Mouse (Mus musculus) forebrain, embryonic 15.5 days (tissue): ENCODE results near the gene Platr17. TPM values are rescaled to one million over a fixed set of nuclear protein-coding genes. Genes with fewer than 3 reads are reported as not detected.
A peak's percentile ranks its signal among the peaks of the same experiment; 100 is the strongest.

Experiments
- ATAC-seq: fragments of 200-750 bp; cut with Nextera tagmentation; replicated peaks from 2 replicates; pipeline ENCODE4 v1.8.0; 2017; ENCODE audit warnings: mild to moderate bottlenecking, moderate TSS enrichment, moderate library complexity
- H3K27ac ChIP-seq: fragments of 300-500 bp; sonication (generic); replicated peaks from 2 replicates; pipeline ENCODE4 v1.5.1; 2015; ENCODE audit warnings: mild to moderate bottlenecking, inconsistent platforms
- H3K27me3 ChIP-seq: fragments of 300-500 bp; sonication (generic); 2 replicates; pipeline ENCODE4 v1.6.1; 2015; ENCODE audit warnings: inconsistent platforms
- H3K36me3 ChIP-seq: fragments of 300-500 bp; sonication (generic); 2 replicates; pipeline ENCODE4 v1.6.1; 2015; ENCODE audit warnings: mild to moderate bottlenecking, inconsistent platforms
- H3K4me1 ChIP-seq: fragments of 300-500 bp; sonication (generic); 2 replicates; pipeline ENCODE4 v1.6.1; 2015; ENCODE audit warnings: inconsistent platforms
- H3K4me2 ChIP-seq: fragments of 300-500 bp; sonication (generic); replicated peaks from 2 replicates; pipeline ENCODE4 v1.6.1; 2015; ENCODE audit warnings: mild to moderate bottlenecking, inconsistent platforms
- H3K4me3 ChIP-seq: fragments of 300-500 bp; sonication (generic); 2 replicates; pipeline ENCODE4 v1.5.1; 2015; ENCODE audit warnings: mild to moderate bottlenecking, inconsistent platforms
- H3K9ac ChIP-seq: fragments of 300-500 bp; sonication (generic); replicated peaks from 2 replicates; pipeline ENCODE4 v1.6.1; 2015; ENCODE audit warnings: mild to moderate bottlenecking, inconsistent platforms
- H3K9me3 ChIP-seq: fragments of 300-500 bp; sonication (generic); 2 replicates; pipeline ENCODE4 v1.6.1; 2016; ENCODE audit warnings: inconsistent platforms
- WGBS: fragments of 180-500 bp; shearing (Covaris S2); methylation state at CpG from one replicate; pipeline ENCODE4 v1.1.7; 2015; ENCODE audit warnings: mixed read lengths; 5-methylcytosine and 5-hydroxymethylcytosine counted together
- polyA plus RNA-seq: library from polyadenylated mRNA; unstranded; fragments of >200 nt; fragmentation: Nextera tagmentation; extraction: Ambion mirVana; gene quantifications from 2 replicates; pipeline ENCODE4 v1.2.1, GENCODE M21; 2015

Platr17 gene
- polyA plus RNA-seq, 1 experiment from 2014 or later = 0.80 TPM

- whole genome bisulfite sequencing = under 1% methylated on average over 43 of the region's 44 CpGs
- Histone ChIP-seq H3K4me3 (peak overlapping the region; percentile 80), H3K27ac (peak overlapping the region; percentile 95), H3K9ac (peak overlapping the region; percentile 89), H3K9me3 (no peaks in the 10 kb centered on the region), H3K27me3 (no peaks in the 10 kb centered on the region), H3K36me3 (peaks cover 23% of the 10 kb centered on the region), H3K4me2 (peak overlapping the region; percentile 94), H3K4me1 (peaks cover 30% of the 10 kb centered on the region)
- ATAC-seq = peak; percentile 12
Observed at GRCm38 (mm10) chr17:33908331-33909076, 3.6 kb downstream of the Platr17 start.

DNA sequence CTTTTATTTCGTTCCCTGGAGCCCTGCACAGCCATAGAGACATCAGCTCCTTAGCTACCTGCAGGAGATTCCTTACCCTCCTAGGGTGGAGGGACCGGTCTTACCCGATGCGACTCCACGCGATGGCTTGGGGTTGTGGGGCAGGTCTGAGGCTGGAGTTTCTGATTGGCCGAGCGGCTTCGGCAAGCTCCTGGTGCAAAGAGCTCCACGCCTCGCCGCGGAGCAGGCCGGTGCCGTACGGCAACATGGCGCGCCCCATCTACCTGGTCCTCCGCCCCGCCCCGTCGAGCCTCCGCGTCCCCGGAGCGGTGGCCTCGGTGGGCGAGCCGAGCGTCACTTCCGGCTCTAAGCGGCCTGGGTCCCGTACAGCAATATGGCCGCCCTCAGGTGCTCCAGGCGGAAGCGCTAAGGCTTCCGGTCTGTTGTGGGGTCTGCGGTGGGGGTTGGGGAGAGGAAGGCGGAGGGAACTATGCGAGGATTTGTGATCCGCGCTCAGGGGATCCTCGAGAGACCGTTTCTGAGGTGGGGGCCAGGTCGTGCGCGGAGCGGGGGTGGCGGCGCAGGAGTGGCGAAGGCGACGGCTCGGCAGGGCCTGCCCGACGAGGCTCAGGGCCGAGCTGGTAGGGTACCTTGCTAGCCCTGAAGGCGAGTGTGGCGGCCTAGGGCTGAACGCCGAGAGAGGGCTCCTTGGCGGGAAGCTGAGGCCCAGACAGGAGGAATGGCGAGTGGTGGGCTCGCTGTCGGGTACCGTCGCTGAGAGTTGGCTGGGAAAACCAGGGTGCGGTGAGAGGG is 4.3 kb downstream of the Platr17 start, which contains the start of gene Daxx:
Gene Daxx (plus strand): TSS at position 338 of the 792 bp plus-strand sequence.
- Histone ChIP-seq H3K36me3 (peaks cover 30% of the 10 kb centered on the region), H3K27me3 (no peaks in the 10 kb centered on the region), H3K4me2 (peak within 1 kb of the TSS; percentile 94), H3K4me1 (peaks cover 30% of the 10 kb centered on the region), H3K27ac (peak within 1 kb of the TSS; percentile 95), H3K9me3 (no peaks in the 10 kb centered on the region), H3K4me3 (peak within 1 kb of the TSS; percentile 80), H3K9ac (peak within 1 kb of the TSS; percentile 89)
- peak; percentile 97 for ATAC-seq
- WGBS = under 1% methylated on average over 68 of the region's 68 CpGs

DNA sequence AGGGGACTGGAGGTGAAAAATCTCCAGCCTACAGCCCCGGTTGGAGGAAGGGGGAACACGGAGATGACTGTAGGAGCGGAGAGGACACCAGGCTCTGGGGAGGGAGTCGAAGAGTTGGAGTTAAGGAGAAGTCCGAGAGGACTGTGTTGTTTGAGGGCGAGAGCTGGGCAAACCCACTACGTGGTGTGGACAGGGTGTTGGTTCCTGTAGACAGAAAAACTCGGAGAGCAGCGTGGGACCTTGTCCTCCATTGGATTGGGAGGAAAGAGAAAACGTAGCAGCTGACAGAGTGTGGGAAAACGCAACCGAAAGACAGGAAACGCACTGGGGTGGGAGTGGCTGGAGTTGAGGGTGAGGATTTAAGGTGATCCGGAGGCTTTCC is 4.9 kb downstream of the Platr17 start:
- Histone ChIP-seq H3K27me3 (no peaks in the 10 kb centered on the region), H3K4me3 (peak overlapping the region; percentile 80), H3K9ac (peak overlapping the region; percentile 87), H3K27ac (peak overlapping the region; percentile 95), H3K9me3 (no peaks in the 10 kb centered on the region), H3K4me2 (peak overlapping the region; percentile 94), H3K4me1 (peaks cover 33% of the 10 kb centered on the region), H3K36me3 (peaks cover 36% of the 10 kb centered on the region)
- WGBS = under 1% methylated on average over 14 of the region's 14 CpGs
- ATAC-seq = 0 out of 2 replicates have a peak, but pooled peaks have one; percentile 1

GRCm38 (mm10) chr17:33910346-33911051 is 5.6 kb downstream of the Platr17 start:
- H3K36me3 ChIP-seq = peaks cover 39% of the 10 kb centered on the region
- WGBS = 52% methylated on average over 11 of the region's 11 CpGs
- no peak for ATAC-seq
- peaks cover 40% of the 10 kb centered on the region for H3K4me1 ChIP-seq
- H3K4me3 ChIP-seq = peak overlapping the region; percentile 80
- no peaks in the 10 kb centered on the region for H3K27me3 ChIP-seq
- peak overlapping the region; percentile 94 for H3K4me2 ChIP-seq
- H3K9me3 ChIP-seq = no peaks in the 10 kb centered on the region
- no peak overlapping the region for H3K27ac ChIP-seq
- H3K9ac ChIP-seq = peak overlapping the region; percentile 87

- Histone ChIP-seq H3K36me3 (peaks cover 39% of the 10 kb centered on the region), H3K4me1 (peaks cover 42% of the 10 kb centered on the region), H3K27me3 (no peaks in the 10 kb centered on the region), H3K9me3 (no peaks in the 10 kb centered on the region), H3K4me3 (no peak overlapping the region), H3K4me2 (no peak overlapping the region), H3K27ac (no peak overlapping the region), H3K9ac (no peak overlapping the region)
- 90% methylated on average over 31 of the region's 31 CpGs for WGBS
- ATAC-seq = no peak
Observed at GRCm38 (mm10) chr17:33911052-33911812, 6.3 kb downstream of the Platr17 start.

- Histone ChIP-seq H3K4me3 (no peak overlapping the region), H3K4me1 (peaks cover 48% of the 10 kb centered on the region), H3K27me3 (no peaks in the 10 kb centered on the region), H3K4me2 (no peak overlapping the region), H3K27ac (no peak overlapping the region), H3K9ac (no peak overlapping the region), H3K9me3 (no peaks in the 10 kb centered on the region), H3K36me3 (peaks cover 39% of the 10 kb centered on the region)
- WGBS = 91% methylated on average over 28 of the region's 28 CpGs
- ATAC-seq = no peak
Observed at GRCm38 (mm10) chr17:33911813-33912414, 7.0 kb downstream of the Platr17 start.

DNA sequence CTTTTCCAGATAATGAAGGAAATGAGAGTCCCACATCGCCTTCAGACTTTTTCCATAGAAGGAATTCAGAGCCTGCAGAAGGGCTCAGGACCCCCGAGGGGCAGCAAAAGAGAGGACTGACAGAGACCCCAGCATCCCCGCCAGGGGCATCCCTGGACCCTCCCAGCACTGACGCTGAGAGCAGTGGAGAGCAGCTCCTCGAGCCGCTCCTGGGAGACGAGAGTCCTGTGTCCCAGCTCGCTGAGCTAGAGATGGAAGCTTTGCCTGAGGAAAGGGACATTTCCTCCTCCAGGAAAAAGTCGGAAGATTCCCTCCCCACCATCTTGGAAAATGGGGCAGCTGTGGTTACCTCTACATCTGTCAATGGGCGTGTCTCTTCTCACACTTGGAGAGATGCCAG is 8.3 kb downstream of the Platr17 start:
- Histone ChIP-seq H3K4me3 (no peak overlapping the region), H3K4me2 (no peak overlapping the region), H3K9me3 (no peaks in the 10 kb centered on the region), H3K4me1 (peaks cover 47% of the 10 kb centered on the region), H3K27me3 (no peaks in the 10 kb centered on the region), H3K9ac (no peak overlapping the region), H3K27ac (no peak overlapping the region), H3K36me3 (peaks cover 39% of the 10 kb centered on the region)
- 89% methylated on average over 10 of the region's 10 CpGs for WGBS
- ATAC-seq = no peak

GRCm38 (mm10) chr17:33913905-33914304 is 9.0 kb downstream of the Platr17 start:
- WGBS = 97% methylated on average over 8 of the region's 8 CpGs
- Histone ChIP-seq H3K36me3 (peaks cover 39% of the 10 kb centered on the region), H3K4me3 (no peak overlapping the region), H3K9ac (no peak overlapping the region), H3K27ac (no peak overlapping the region), H3K4me1 (peaks cover 46% of the 10 kb centered on the region), H3K27me3 (no peaks in the 10 kb centered on the region), H3K4me2 (no peak overlapping the region), H3K9me3 (no peaks in the 10 kb centered on the region)
- ATAC-seq = no peak

- H3K4me3 ChIP-seq = peak overlapping the region; percentile 59
- peak overlapping the region; percentile 73 for H3K4me2 ChIP-seq
- no peaks in the 10 kb centered on the region for H3K9me3 ChIP-seq
- peaks cover 39% of the 10 kb centered on the region for H3K36me3 ChIP-seq
- no peaks in the 10 kb centered on the region for H3K27me3 ChIP-seq
- H3K9ac ChIP-seq = peak overlapping the region; percentile 51; the same call in 1 of the 2 replicates
- H3K27ac ChIP-seq = peak overlapping the region; percentile 86; the same call in 1 of the 2 replicates
- peaks cover 55% of the 10 kb centered on the region for H3K4me1 ChIP-seq
- WGBS = 68% methylated on average over 13 of the region's 13 CpGs
- ATAC-seq = no peak
Observed at GRCm38 (mm10) chr17:33914969-33915391, 10.0 kb downstream of the Platr17 start.

DNA sequence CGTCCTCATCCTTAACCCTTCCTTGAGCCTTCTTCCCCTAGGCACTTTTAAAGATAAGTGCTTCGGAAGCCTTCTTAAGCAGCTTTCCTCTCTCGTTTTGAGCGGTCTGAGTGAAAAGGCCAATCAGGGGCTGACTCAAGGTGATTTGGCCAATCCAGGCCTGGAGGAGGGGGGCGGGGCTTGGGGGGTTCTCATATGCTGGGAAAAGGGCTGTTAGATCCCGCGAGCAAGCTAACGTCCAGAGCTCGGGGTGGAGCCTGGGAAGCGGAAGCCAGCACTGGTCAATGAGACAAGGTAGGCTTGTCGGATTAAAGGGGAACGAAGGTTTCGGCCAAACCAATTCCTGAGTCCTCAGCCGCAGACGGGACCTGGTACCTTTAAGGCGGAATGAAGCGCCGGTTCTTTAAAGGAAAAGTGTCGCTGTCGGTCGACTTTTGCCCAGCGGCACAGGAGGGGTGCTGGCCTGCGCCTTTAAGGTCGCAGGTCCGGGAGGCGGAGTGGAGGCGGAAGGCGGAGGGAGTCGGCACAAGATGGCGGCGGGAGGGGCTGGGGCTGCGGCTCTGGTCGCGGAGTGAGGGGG is 10.8 kb downstream of the Platr17 start, which contains the start of the genes Tapbp and Zbtb22:
Gene Tapbp (plus strand): TSS at position 229 of the 580 bp plus-strand sequence.
Gene Zbtb22 (plus strand): TSS at position 234 of the 580 bp plus-strand sequence.
- under 1% methylated on average over 34 of the region's 34 CpGs for WGBS

More for the DNA sequence above, 10.8 kb downstream of the Platr17 start, which contains the start of the genes Tapbp and Zbtb22:
- Histone ChIP-seq H3K4me3 (peak within 1 kb of the TSS; percentile 59), H3K9ac (peak within 1 kb of the TSS; percentile 51), H3K27ac (peak within 1 kb of the TSS; percentile 86), H3K27me3 (no peaks in the 10 kb centered on the region), H3K4me2 (peak within 1 kb of the TSS; percentile 73), H3K36me3 (peaks cover 39% of the 10 kb centered on the region), H3K4me1 (peaks cover 55% of the 10 kb centered on the region), H3K9me3 (no peaks in the 10 kb centered on the region)
- peak; percentile 92 for ATAC-seq
